Mouse (Mus musculus): ENCODE results near the gene Plekho1.
"Not testable (repeated sequence)": the region's sequence is repeated elsewhere in the genome, so short reads cannot be mapped to it uniquely, and the experiment has no call there.

Plekho1 gene

GRCm38 (mm10) chr3:95995802-95996428, at the start of gene Plekho1:
Gene Plekho1, minus strand, starts transcription at chr3:95996001.
- peak; percentile 32 to 35 for DNase-seq

- not testable (repeated sequence) for DNase-seq
Measured at GRCm38 (mm10) chr3:96044559-96044958, 48.8 kb upstream of the Plekho1 start.

GRCm38 (mm10) chr3:96043104-96043503, 47.3 kb upstream of the Plekho1 start:
- DNase-seq: no peak

- DNase-seq: no peak
Measured at GRCm38 (mm10) chr3:96041079-96041478, 45.3 kb upstream of the Plekho1 start.

- DNase-seq: no peak
Measured at GRCm38 (mm10) chr3:96040663-96041006, 44.8 kb upstream of the Plekho1 start.

- no peak for DNase-seq
Measured at GRCm38 (mm10) chr3:96039857-96040662, 44.3 kb upstream of the Plekho1 start.

- no peak for DNase-seq
Measured at GRCm38 (mm10) chr3:96038851-96039250, 43.0 kb upstream of the Plekho1 start.

- no peak for DNase-seq
Measured at GRCm38 (mm10) chr3:96038156-96038555, 42.4 kb upstream of the Plekho1 start.

- no peak for DNase-seq
Measured at GRCm38 (mm10) chr3:96036796-96037195, 41.0 kb upstream of the Plekho1 start.

- DNase-seq: peak; percentile 25 to 54
Measured at GRCm38 (mm10) chr3:96033046-96033445, 37.2 kb upstream of the Plekho1 start.

GRCm38 (mm10) chr3:96032652-96033017, 36.8 kb upstream of the Plekho1 start:
- no peak for DNase-seq

- peak; percentile 34 to 66 for DNase-seq
Measured at GRCm38 (mm10) chr3:96031991-96032651, 36.3 kb upstream of the Plekho1 start.

GRCm38 (mm10) chr3:96029766-96030165, 34.0 kb upstream of the Plekho1 start:
- DNase-seq: no peak

- no peak for DNase-seq
Measured at GRCm38 (mm10) chr3:96029336-96029735, 33.5 kb upstream of the Plekho1 start.

- no peak for DNase-seq
Measured at GRCm38 (mm10) chr3:96027875-96028274, 32.1 kb upstream of the Plekho1 start.

- DNase-seq: no peak
Measured at GRCm38 (mm10) chr3:96027145-96027544, 31.3 kb upstream of the Plekho1 start.

- DNase-seq: no peak
Measured at GRCm38 (mm10) chr3:96021421-96022128, 25.8 kb upstream of the Plekho1 start.

- DNase-seq: no peak
Measured at GRCm38 (mm10) chr3:96020735-96021134, 24.9 kb upstream of the Plekho1 start.

- DNase-seq: no peak
Measured at GRCm38 (mm10) chr3:96017461-96017860, 21.7 kb upstream of the Plekho1 start.

GRCm38 (mm10) chr3:96016257-96016889, 20.6 kb upstream of the Plekho1 start:
- no peak for DNase-seq

GRCm38 (mm10) chr3:96015681-96016080, 19.9 kb upstream of the Plekho1 start:
- no peak for DNase-seq

GRCm38 (mm10) chr3:96012805-96013204, 17.0 kb upstream of the Plekho1 start:
- no peak for DNase-seq

GRCm38 (mm10) chr3:96008463-96008862, 12.7 kb upstream of the Plekho1 start:
- DNase-seq: no peak

All from thymus, adult 18-20 months (tissue).